Comparison of ENCODE assay signal across 9 mouse cellular contexts in the genomic region with DNA sequence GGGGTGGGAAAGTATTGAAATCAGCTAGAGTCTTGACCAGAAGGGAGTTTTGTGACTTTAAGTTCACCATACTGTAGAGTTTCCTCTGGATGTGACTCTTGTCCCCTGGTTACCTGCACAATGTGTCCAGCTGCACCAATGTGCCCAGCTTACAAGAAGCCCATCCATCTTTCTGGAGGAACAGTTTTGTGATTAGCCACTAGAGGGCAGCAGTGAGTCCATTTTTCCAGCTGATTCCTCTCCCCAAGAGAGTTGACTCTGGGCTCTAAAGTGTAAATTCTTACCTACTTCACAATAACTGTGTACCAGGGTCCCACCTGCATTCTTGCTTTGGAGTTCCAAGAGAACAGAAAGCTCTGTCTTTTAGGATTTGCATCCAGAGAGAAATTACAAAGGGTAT.
A peak's percentile ranks its signal among the peaks of the same experiment; 100 is the strongest.
DNase-seq lines count a peak whose midpoint lies in the region; ATAC-seq and TF ChIP-seq lines count a peak whose summit lies in the region.
"Had no signal": no experiment of that assay in that cellular context is flagged by ENCODE, and none has a peak within 500 bp of the region (broad histone marks: within the 10 kb centered on the region; RNA-seq: fewer than 3 reads in every experiment).

No protein-coding gene starts in this region.

- no peak for ATAC-seq in intestine, postnatal 0 days
- ATAC-seq in intestine, embryonic 16.5 days: no peak
- no peak for ATAC-seq in megakaryocyte, adult 5-6 weeks (ENCODE audit: poor library complexity, severe bottlenecking)

- H3K9me3 ChIP-seq in intestine, postnatal 0 days (ENCODE audit: control insufficient read depth): no peaks in the 10 kb centered on the region
- no peaks in the 10 kb centered on the region for H3K9me3 ChIP-seq in intestine, embryonic 16.5 days (ENCODE audit: control insufficient read depth, low read length)

- DNase-seq in Muller cell, postnatal 12 days (ENCODE audit: inconsistent ontology term): peak; percentile 48
- peak; percentile 21 for DNase-seq in cerebellum, adult 11-12 months
- peak; percentile 17 to 25 for DNase-seq in gastrocnemius, postnatal 4 days (ENCODE audit: low spot score in 2 of 2)
- peak; percentile 15 to 42 for DNase-seq in left cerebral cortex, adult 8-10 months (ENCODE audit: low spot score in 2 of 2)
- DNase-seq in retina, adult 2 months (ENCODE audit: low read depth, low spot score): peak; percentile 25

- no peak overlapping the region for H3K9ac ChIP-seq in intestine, postnatal 0 days (ENCODE audit: low read depth, low read length)
- no peak overlapping the region for H3K9ac ChIP-seq in intestine, embryonic 16.5 days (ENCODE audit: low read depth, low read length)
- H3K9ac ChIP-seq: neural tube, embryonic 12.5 days had no signal

- H3K27ac ChIP-seq in intestine, postnatal 0 days (ENCODE audit: low read depth, low read length): no peak overlapping the region
- no peak overlapping the region for H3K27ac ChIP-seq in intestine, embryonic 16.5 days (ENCODE audit: low read length)
- H3K27ac ChIP-seq: neural tube, embryonic 12.5 days had no signal

- peak; percentile 83 for TF ChIP-seq CTCF in intestine, postnatal 0 days (IDR thresholded peaks at IDR 0.05; ENCODE audit: low read depth)

- H3K4me3 ChIP-seq in intestine, postnatal 0 days (ENCODE audit: low read depth, low read length): no peak overlapping the region
- no peak overlapping the region for H3K4me3 ChIP-seq in intestine, embryonic 16.5 days (ENCODE audit: low read length)
- H3K4me3 ChIP-seq: neural tube, embryonic 12.5 days had no signal

- no peak overlapping the region for H3K4me2 ChIP-seq in intestine, postnatal 0 days (replicated peaks; ENCODE audit: low read depth)
- no peak overlapping the region for H3K4me2 ChIP-seq in intestine, embryonic 16.5 days (ENCODE audit: low read depth, low read length)
- H3K4me2 ChIP-seq: neural tube, embryonic 12.5 days had no signal

- H3K27me3 ChIP-seq in intestine, postnatal 0 days (replicated peaks; ENCODE audit: control insufficient read depth, insufficient read depth, low read length): no peaks in the 10 kb centered on the region
- H3K27me3 ChIP-seq in intestine, embryonic 16.5 days (replicated peaks; ENCODE audit: control insufficient read depth, insufficient read depth, low read length): no peaks in the 10 kb centered on the region
- H3K27me3 ChIP-seq: neural tube, embryonic 12.5 days had no signal

- H3K4me1 ChIP-seq in intestine, postnatal 0 days (replicated peaks; ENCODE audit: control insufficient read depth, insufficient read depth, low read length): no peaks in the 10 kb centered on the region
- H3K4me1 ChIP-seq in intestine, embryonic 16.5 days (ENCODE audit: control insufficient read depth, insufficient read depth, low read length): no peaks in the 10 kb centered on the region

- no peaks in the 10 kb centered on the region for H3K36me3 ChIP-seq in intestine, postnatal 0 days (ENCODE audit: control insufficient read depth, insufficient read depth)
- no peaks in the 10 kb centered on the region for H3K36me3 ChIP-seq in intestine, embryonic 16.5 days (ENCODE audit: control insufficient read depth, insufficient read depth, low read length)
- H3K36me3 ChIP-seq: neural tube, embryonic 12.5 days had no signal
